Mouse (Mus musculus) heart, postnatal 0 days (tissue): ENCODE results near the gene Dlg2.

ENCODE experiments used
- CTCF ChIP-seq: IDR thresholded peaks from 2 replicates; pipeline ENCODE4 v1.5.1; 2016; ENCODE audit warnings: antibody characterized with exemption, control low read depth, low read depth
- EP300 ChIP-seq: IDR thresholded peaks from 2 replicates; pipeline ENCODE4 v1.6.1; 2016; ENCODE audit warnings: antibody characterized with exemption, low read depth

DNA sequence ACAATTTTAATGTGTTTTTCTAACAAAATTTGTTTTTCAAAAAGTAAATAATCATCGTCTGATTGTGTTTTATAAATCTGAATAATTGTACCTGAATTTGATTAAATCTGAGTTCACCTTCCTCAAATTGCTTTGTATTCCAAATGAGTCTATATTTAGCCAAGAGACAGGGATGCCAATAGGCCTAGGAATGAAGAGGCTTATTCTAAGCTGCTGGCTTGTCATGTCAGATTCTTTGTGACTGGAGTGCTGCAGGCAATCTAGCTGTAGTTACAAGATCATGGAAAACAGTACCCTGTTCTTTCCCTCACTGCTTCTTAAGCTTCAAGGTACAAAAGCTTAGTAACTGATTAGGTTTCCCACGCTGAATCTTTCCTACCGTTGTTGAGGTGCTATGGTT is 811.9 kb downstream of the Dlg2 start:
- TF ChIP-seq CTCF = no peak
- TF ChIP-seq EP300 = no peak
